Mouse (Mus musculus): ENCODE measurements around the gene Cbwd1.

- TF ChIP-seq CTCF (IDR thresholded peaks at IDR 0.05; ENCODE audit: low read depth, low read length): no peak
- TF ChIP-seq POLR2A (IDR thresholded peaks at IDR 0.05; ENCODE audit: insufficient read depth, low read length): no peak
- TF ChIP-seq EP300 (IDR thresholded peaks at IDR 0.05; ENCODE audit: insufficient read depth, low read depth, low read length): no peak
These were observed 32.1 kb upstream of the Cbwd1 start for GRCm38 (mm10) chr19:24993526-24993925.

Measured in ES-Bruce4 (cell line).